Mouse (Mus musculus): ENCODE data around the gene Abi3. TPM values are rescaled to one million over a fixed set of nuclear protein-coding genes. Genes with fewer than 3 reads are reported as not detected.
A peak's percentile ranks its signal among the peaks of the same experiment; 100 is the strongest.

The Abi3 gene
- polyA plus RNA-seq, 1 experiment from 2014 or later: 3.8 TPM

GRCm38 (mm10) chr11:95838999-95839868 is 3.0 kb downstream of the Abi3 start:
- Histone ChIP-seq H3K4me2 (no peak overlapping the region), H3K9me3 (no peaks in the 10 kb centered on the region), H3K4me3 (replicated peaks) (no peak overlapping the region), H3K36me3 (no peaks in the 10 kb centered on the region), H3K4me1 (replicated peaks) (peaks cover 44% of the 10 kb centered on the region), H3K27me3 (peaks cover 68% of the 10 kb centered on the region), H3K27ac (no peak overlapping the region), H3K9ac (replicated peaks) (no peak overlapping the region)
- ATAC-seq (ENCODE audit: insufficient number of reproducible peaks, insufficient read depth, low FRiP score, low TSS enrichment, low read depth): no peak
- WGBS: 67% methylated on average over 8 of the region's 8 CpGs

- Histone ChIP-seq H3K27ac (no peak overlapping the region), H3K9me3 (no peaks in the 10 kb centered on the region), H3K27me3 (peaks cover 74% of the 10 kb centered on the region), H3K4me3 (replicated peaks) (no peak overlapping the region), H3K9ac (replicated peaks) (no peak overlapping the region), H3K36me3 (no peaks in the 10 kb centered on the region), H3K4me2 (no peak overlapping the region), H3K4me1 (replicated peaks) (peaks cover 50% of the 10 kb centered on the region)
- WGBS: 80% methylated on average over 4 of the region's 4 CpGs
- no peak for ATAC-seq (ENCODE audit: insufficient number of reproducible peaks, insufficient read depth, low FRiP score, low TSS enrichment, low read depth)
These were observed 3.7 kb downstream of the Abi3 start for GRCm38 (mm10) chr11:95838598-95838997.

GRCm38 (mm10) chr11:95837059-95837458 is 5.2 kb downstream of the Abi3 start, which contains the start of gene Gngt2:
TSS of gene Gngt2 (plus strand) at chr11:95837216.
- Histone ChIP-seq H3K36me3 (no peaks in the 10 kb centered on the region), H3K27me3 (peaks cover 86% of the 10 kb centered on the region), H3K9me3 (no peaks in the 10 kb centered on the region), H3K27ac (no peak within 1 kb of the TSS), H3K9ac (replicated peaks) (no peak within 1 kb of the TSS), H3K4me1 (replicated peaks) (peaks cover 47% of the 10 kb centered on the region), H3K4me2 (0 out of 2 replicates have a peak within 1 kb of the TSS, but pooled peaks have one; percentile 1), H3K4me3 (replicated peaks) (no peak within 1 kb of the TSS)
- 70% methylated on average over 10 of the region's 10 CpGs for WGBS
- no peak for ATAC-seq (ENCODE audit: insufficient number of reproducible peaks, insufficient read depth, low FRiP score, low TSS enrichment, low read depth)

- Histone ChIP-seq H3K4me3 (replicated peaks) (no peak overlapping the region), H3K4me1 (replicated peaks) (peaks cover 47% of the 10 kb centered on the region), H3K4me2 (no peak overlapping the region), H3K36me3 (no peaks in the 10 kb centered on the region), H3K27me3 (peaks cover 86% of the 10 kb centered on the region), H3K27ac (no peak overlapping the region), H3K9ac (replicated peaks) (no peak overlapping the region), H3K9me3 (no peaks in the 10 kb centered on the region)
- no peak for ATAC-seq (ENCODE audit: insufficient number of reproducible peaks, insufficient read depth, low FRiP score, low TSS enrichment, low read depth)
- 47% methylated on average over 6 of the region's 6 CpGs for WGBS
These were observed 5.8 kb downstream of the Abi3 start for GRCm38 (mm10) chr11:95836433-95836832.

- Histone ChIP-seq H3K36me3 (no peaks in the 10 kb centered on the region), H3K27ac (no peak overlapping the region), H3K4me3 (replicated peaks) (no peak overlapping the region), H3K27me3 (peaks cover 86% of the 10 kb centered on the region), H3K4me2 (no peak overlapping the region), H3K9ac (replicated peaks) (no peak overlapping the region), H3K9me3 (no peaks in the 10 kb centered on the region), H3K4me1 (replicated peaks) (peaks cover 53% of the 10 kb centered on the region)
- WGBS: 29% methylated on average over 6 of the region's 6 CpGs
- no peak for ATAC-seq (ENCODE audit: insufficient number of reproducible peaks, insufficient read depth, low FRiP score, low TSS enrichment, low read depth)
These were observed 6.4 kb downstream of the Abi3 start for GRCm38 (mm10) chr11:95835832-95836231.

DNA sequence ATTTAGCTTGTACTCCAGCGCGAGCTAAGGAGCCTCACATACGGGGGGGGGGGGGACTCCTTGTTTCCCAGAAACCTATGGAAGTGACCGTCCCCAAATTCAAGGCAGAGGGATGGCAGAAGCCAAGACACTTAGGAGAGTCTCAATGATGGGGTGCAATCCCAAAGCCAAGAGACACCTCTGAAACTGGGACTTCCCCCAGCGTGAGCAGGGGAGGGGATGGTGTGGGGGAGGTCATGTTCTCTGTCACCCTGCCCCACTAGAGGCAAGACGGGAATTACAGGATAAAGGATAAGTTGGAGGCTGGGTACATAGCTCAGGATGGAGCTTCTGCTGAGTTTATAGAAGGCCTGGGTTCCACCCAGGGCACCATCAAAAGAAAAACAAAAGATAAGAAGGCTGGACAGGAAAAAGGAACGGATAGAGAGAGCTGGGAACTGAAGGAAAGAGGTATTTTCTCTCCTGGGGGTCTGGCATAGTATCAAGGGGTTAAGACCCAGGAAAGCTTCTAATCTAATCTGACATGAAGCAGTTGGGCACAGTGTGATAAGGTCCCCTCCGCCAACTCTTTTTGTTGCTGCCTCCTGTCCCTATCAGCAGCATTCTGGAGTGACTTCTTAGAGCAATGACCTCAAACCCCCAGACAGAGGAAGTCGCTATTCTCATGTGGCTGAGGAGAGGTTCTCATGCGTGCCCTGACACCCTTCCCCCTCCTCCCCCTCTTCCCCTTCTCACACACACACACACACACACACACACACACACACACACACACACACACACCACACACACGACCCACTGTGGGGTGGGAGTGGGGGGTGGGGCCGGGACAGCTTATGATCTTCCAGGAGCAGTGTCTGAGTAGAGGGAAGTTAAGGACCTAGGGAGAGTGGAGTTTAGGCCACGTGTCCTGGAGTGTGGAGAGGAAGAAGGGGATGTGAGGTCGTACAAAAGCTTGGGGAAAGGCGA is 7.2 kb downstream of the Abi3 start:
- H3K27me3 ChIP-seq: peaks cover 89% of the 10 kb centered on the region
- peak overlapping the region; percentile 35; the same call in 1 of the 2 replicates for H3K4me2 ChIP-seq
- ATAC-seq (ENCODE audit: insufficient number of reproducible peaks, insufficient read depth, low FRiP score, low TSS enrichment, low read depth): no peak
- no peaks in the 10 kb centered on the region for H3K36me3 ChIP-seq
- H3K4me3 ChIP-seq (replicated peaks): no peak overlapping the region
- H3K9me3 ChIP-seq: no peaks in the 10 kb centered on the region
- no peak overlapping the region for H3K9ac ChIP-seq (replicated peaks)
- WGBS: 21% methylated on average over 15 of the region's 15 CpGs
- H3K4me1 ChIP-seq (replicated peaks): peaks cover 61% of the 10 kb centered on the region
- no peak overlapping the region for H3K27ac ChIP-seq

DNA sequence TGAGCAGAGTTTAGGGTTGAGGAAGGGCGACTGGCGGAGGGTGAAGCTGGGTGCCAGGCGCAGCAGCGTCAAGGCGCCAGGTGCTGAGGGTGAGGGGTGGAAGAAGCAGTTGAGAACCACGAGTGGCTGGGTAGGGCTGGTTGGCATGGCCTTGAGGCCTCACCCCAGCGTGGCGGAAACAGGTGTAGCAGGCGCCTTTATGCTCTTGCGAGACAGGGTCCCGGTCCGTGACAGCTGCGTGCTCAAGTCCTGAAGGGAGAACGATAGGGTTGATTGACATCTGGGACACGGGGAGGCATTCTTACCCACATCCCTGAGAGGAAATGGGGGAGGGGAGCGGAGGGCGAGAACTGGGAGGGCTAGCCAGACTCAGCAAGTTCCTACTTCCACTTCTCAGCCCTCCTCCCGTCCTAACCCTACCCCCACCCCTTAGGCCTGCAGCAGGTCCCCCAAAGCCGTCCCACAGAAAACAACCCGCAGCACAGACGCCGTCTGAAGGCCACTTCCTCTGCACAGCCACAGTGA is 8.1 kb downstream of the Abi3 start:
- no peak for ATAC-seq (ENCODE audit: insufficient number of reproducible peaks, insufficient read depth, low FRiP score, low TSS enrichment, low read depth)
- Histone ChIP-seq H3K27me3 (peaks cover 94% of the 10 kb centered on the region), H3K36me3 (no peaks in the 10 kb centered on the region), H3K4me3 (replicated peaks) (0 out of 2 replicates have a peak overlapping the region, but pooled peaks have one; percentile 6), H3K9me3 (no peaks in the 10 kb centered on the region), H3K9ac (replicated peaks) (no peak overlapping the region), H3K4me2 (peak overlapping the region; percentile 35), H3K4me1 (replicated peaks) (peaks cover 61% of the 10 kb centered on the region), H3K27ac (no peak overlapping the region)
- 3% methylated on average over 22 of the region's 22 CpGs for WGBS

GRCm38 (mm10) chr11:95833631-95834142 is 8.6 kb downstream of the Abi3 start:
- no peak overlapping the region for H3K4me3 ChIP-seq (replicated peaks)
- peaks cover 99% of the 10 kb centered on the region for H3K27me3 ChIP-seq
- no peak overlapping the region for H3K9ac ChIP-seq (replicated peaks)
- 6% methylated on average over 18 of the region's 18 CpGs for WGBS
- no peaks in the 10 kb centered on the region for H3K36me3 ChIP-seq
- no peaks in the 10 kb centered on the region for H3K9me3 ChIP-seq
- no peak overlapping the region for H3K27ac ChIP-seq
- peaks cover 61% of the 10 kb centered on the region for H3K4me1 ChIP-seq (replicated peaks)
- H3K4me2 ChIP-seq: no peak overlapping the region; the same call in 1 of the 2 replicates
- no peak for ATAC-seq (ENCODE audit: insufficient number of reproducible peaks, insufficient read depth, low FRiP score, low TSS enrichment, low read depth)

DNA sequence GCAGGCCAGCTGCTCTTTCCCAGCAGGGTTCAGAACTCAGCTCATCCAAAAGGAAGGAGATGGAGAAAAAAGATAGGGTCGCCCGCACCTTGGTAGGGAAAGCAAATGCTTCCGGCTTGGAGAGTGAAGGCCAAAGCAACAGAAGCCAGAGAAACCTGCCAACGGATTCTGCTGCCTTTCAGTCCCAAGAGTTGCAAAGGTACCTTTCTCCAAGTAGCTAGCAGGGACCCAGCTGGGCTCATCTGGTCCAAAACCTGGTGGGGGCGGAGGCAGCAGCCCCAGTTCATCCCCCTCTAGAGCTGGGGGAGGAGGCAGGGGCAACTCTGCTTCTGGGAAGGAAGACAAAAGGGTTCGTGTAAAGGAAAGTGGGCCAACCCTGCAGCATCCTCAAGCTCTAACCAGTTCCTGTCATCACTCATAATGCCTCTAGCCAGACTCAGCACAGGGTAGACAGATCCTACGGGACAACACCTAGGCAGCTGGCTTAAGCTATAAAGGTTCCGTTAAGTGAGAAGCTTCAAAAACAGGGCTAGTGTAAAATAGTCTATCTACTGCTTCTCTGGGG is 9.2 kb downstream of the Abi3 start:
- no peaks in the 10 kb centered on the region for H3K36me3 ChIP-seq
- H3K9ac ChIP-seq (replicated peaks): no peak overlapping the region
- H3K4me1 ChIP-seq (replicated peaks): peaks cover 61% of the 10 kb centered on the region
- no peak for ATAC-seq (ENCODE audit: insufficient number of reproducible peaks, insufficient read depth, low FRiP score, low TSS enrichment, low read depth)
- no peak overlapping the region for H3K4me3 ChIP-seq (replicated peaks)
- no peak overlapping the region for H3K27ac ChIP-seq
- H3K4me2 ChIP-seq: peak overlapping the region; percentile 11; the same call in 1 of the 2 replicates
- no peaks in the 10 kb centered on the region for H3K9me3 ChIP-seq
- peaks cover 99% of the 10 kb centered on the region for H3K27me3 ChIP-seq
- WGBS: 18% methylated on average over 8 of the region's 8 CpGs

GRCm38 (mm10) chr11:95832129-95833005 is 9.9 kb downstream of the Abi3 start:
- peaks cover 59% of the 10 kb centered on the region for H3K4me1 ChIP-seq (replicated peaks)
- H3K9me3 ChIP-seq: no peaks in the 10 kb centered on the region
- no peak overlapping the region for H3K4me3 ChIP-seq (replicated peaks)
- H3K27me3 ChIP-seq: peaks cover 100% of the 10 kb centered on the region
- no peak overlapping the region for H3K9ac ChIP-seq (replicated peaks)
- no peaks in the 10 kb centered on the region for H3K36me3 ChIP-seq
- H3K27ac ChIP-seq: no peak overlapping the region
- H3K4me2 ChIP-seq: 0 out of 2 replicates have a peak overlapping the region, but pooled peaks have one; percentile 11
- WGBS: 38% methylated on average over 18 of the region's 18 CpGs
- ATAC-seq (ENCODE audit: insufficient number of reproducible peaks, insufficient read depth, low FRiP score, low TSS enrichment, low read depth): no peak
